Mouse (Mus musculus) embryonic fibroblast, embryonic 13.5 days (primary cell): ENCODE results near the gene Hacl1.

Experiments used
- CTCF ChIP-seq: IDR thresholded peaks from 2 replicates; pipeline ENCODE4 v1.5.1; 2011; ENCODE audit warnings: mild to moderate bottlenecking, control low read depth, low read length, moderate library complexity, borderline replicate concordance; ENCODE audit not compliant: insufficient read depth
- POLR2A ChIP-seq: IDR thresholded peaks from 2 replicates; pipeline ENCODE4 v1.6.1; 2011; ENCODE audit warnings: low read depth, mild to moderate bottlenecking, control low read depth, low read length, moderate library complexity

GRCm38 (mm10) chr14:31559216-31559615, 81.9 kb downstream of the Hacl1 start:
- no peak for TF ChIP-seq CTCF
- no peak for TF ChIP-seq POLR2A
